ENCODE assay signal across 21 mouse cellular contexts in genomic region chr1:37219593-37219992, GRCm38 (mm10). TPM values are rescaled to one million over a fixed set of nuclear protein-coding genes. Genes with fewer than 3 reads are reported as not detected.
DNase-seq lines count a peak whose midpoint lies in the region; ATAC-seq and TF ChIP-seq lines count a peak whose summit lies in the region.
"Had no signal": no experiment of that assay in that cellular context is flagged by ENCODE, and none has a peak within 500 bp of the region (broad histone marks: within the 10 kb centered on the region; RNA-seq: fewer than 3 reads in every experiment).

No protein-coding gene starts in this region.

- H3K4me3 ChIP-seq in forebrain, embryonic 11.5 days (ENCODE audit: low read depth, low read length) = no peak overlapping the region
- no peak overlapping the region for H3K4me3 ChIP-seq in forebrain, embryonic 10.5 days
- no peak overlapping the region for H3K4me3 ChIP-seq in left cerebral cortex, adult 2 months
- H3K4me3 ChIP-seq in forebrain, embryonic 15.5 days = no peak overlapping the region
- H3K4me3 ChIP-seq in midbrain, embryonic 16.5 days (ENCODE audit: low read depth, low read length) = no peak overlapping the region
- no peak overlapping the region for H3K4me3 ChIP-seq in stomach, postnatal 0 days (ENCODE audit: low read depth, low read length)
- H3K4me3 ChIP-seq: embryonic facial prominence, embryonic 12.5 days; erythroblast, embryonic 14.5 days; heart, embryonic 15.5 days had no signal

- no peaks in the 10 kb centered on the region for H3K36me3 ChIP-seq in forebrain, embryonic 11.5 days (ENCODE audit: control insufficient read depth, insufficient read depth, low read length)
- H3K36me3 ChIP-seq in forebrain, embryonic 10.5 days (replicated peaks) = no peaks in the 10 kb centered on the region
- H3K36me3 ChIP-seq in forebrain, embryonic 15.5 days = no peaks in the 10 kb centered on the region
- no peaks in the 10 kb centered on the region for H3K36me3 ChIP-seq in midbrain, embryonic 16.5 days (ENCODE audit: control insufficient read depth, insufficient read depth, low read length)
- H3K36me3 ChIP-seq in stomach, postnatal 0 days (ENCODE audit: control insufficient read depth, insufficient read depth, low read length) = no peaks in the 10 kb centered on the region
- H3K36me3 ChIP-seq: embryonic facial prominence, embryonic 12.5 days; heart, embryonic 15.5 days had no signal

- no peak for ATAC-seq in forebrain, embryonic 11.5 days (replicated peaks; ENCODE audit: low FRiP score)
- ATAC-seq in forebrain, embryonic 15.5 days (replicated peaks) = peak; percentile 39
- ATAC-seq in midbrain, embryonic 16.5 days = peak; percentile 34
- ATAC-seq in stomach, postnatal 0 days (ENCODE audit: low FRiP score, low TSS enrichment) = no peak

- TF ChIP-seq CTCF in left cerebral cortex, adult 2 months (IDR thresholded peaks at IDR 0.05) = no peak
- TF ChIP-seq CTCF in stomach, postnatal 0 days (IDR thresholded peaks at IDR 0.05; ENCODE audit: low read depth) = no peak

- H3K27ac ChIP-seq in forebrain, embryonic 11.5 days (ENCODE audit: low read depth, low read length) = no peak overlapping the region
- no peak overlapping the region for H3K27ac ChIP-seq in forebrain, embryonic 10.5 days
- peak overlapping the region; percentile 30; the same call in 1 of the 2 replicates for H3K27ac ChIP-seq in left cerebral cortex, adult 2 months
- peak overlapping the region; percentile 62 for H3K27ac ChIP-seq in forebrain, embryonic 15.5 days (replicated peaks)
- H3K27ac ChIP-seq in midbrain, embryonic 16.5 days (ENCODE audit: low read length) = peak overlapping the region; percentile 81
- H3K27ac ChIP-seq in stomach, postnatal 0 days (replicated peaks) = no peak overlapping the region
- H3K27ac ChIP-seq: embryonic facial prominence, embryonic 12.5 days; heart, embryonic 15.5 days; kidney, postnatal 0 days had no signal

- no peaks in the 10 kb centered on the region for H3K27me3 ChIP-seq in forebrain, embryonic 11.5 days (ENCODE audit: control insufficient read depth, insufficient read depth, low read length)
- H3K27me3 ChIP-seq in forebrain, embryonic 10.5 days (ENCODE audit: poor library complexity, severe bottlenecking) = no peaks in the 10 kb centered on the region
- peaks cover 5% of the 10 kb centered on the region; the same call in 1 of the 2 replicates for H3K27me3 ChIP-seq in forebrain, embryonic 15.5 days
- H3K27me3 ChIP-seq in midbrain, embryonic 16.5 days (ENCODE audit: control insufficient read depth, insufficient read depth, low read depth, low read length) = no peaks in the 10 kb centered on the region
- no peaks in the 10 kb centered on the region for H3K27me3 ChIP-seq in stomach, postnatal 0 days (ENCODE audit: control insufficient read depth, insufficient read depth, low read length)
- H3K27me3 ChIP-seq: embryonic facial prominence, embryonic 12.5 days had no signal

- no peak for TF ChIP-seq EP300 in stomach, postnatal 0 days (optimal IDR thresholded peaks at IDR 0.05)

- intact Hi-C loops in left cerebral cortex, adult 2 months (cut with DNase I) = no loop called here

- 81% methylated on average over 5 of the region's 5 CpGs for WGBS in forebrain, embryonic 11.5 days
- WGBS in forebrain, embryonic 10.5 days = 86% methylated on average over 5 of the region's 5 CpGs
- 72% methylated on average over 5 of the region's 5 CpGs for WGBS in forebrain, embryonic 15.5 days
- WGBS in midbrain, embryonic 16.5 days = 69% methylated on average over 5 of the region's 5 CpGs
- 90% methylated on average over 5 of the region's 5 CpGs for WGBS in stomach, postnatal 0 days

- no peak overlapping the region for H3K4me2 ChIP-seq in forebrain, embryonic 11.5 days (ENCODE audit: low read depth, low read length, severe bottlenecking)
- H3K4me2 ChIP-seq in forebrain, embryonic 15.5 days (replicated peaks) = no peak overlapping the region
- peak overlapping the region; percentile 32 for H3K4me2 ChIP-seq in midbrain, embryonic 16.5 days (ENCODE audit: low read length)
- H3K4me2 ChIP-seq in stomach, postnatal 0 days (replicated peaks; ENCODE audit: low read depth) = no peak overlapping the region
- H3K4me2 ChIP-seq: embryonic facial prominence, embryonic 12.5 days; heart, embryonic 15.5 days; liver, embryonic 11.5 days had no signal

- no peaks in the 10 kb centered on the region for H3K9me3 ChIP-seq in forebrain, embryonic 11.5 days (ENCODE audit: control insufficient read depth, low read length)
- H3K9me3 ChIP-seq in forebrain, embryonic 10.5 days = no peaks in the 10 kb centered on the region
- no peaks in the 10 kb centered on the region for H3K9me3 ChIP-seq in forebrain, embryonic 15.5 days
- H3K9me3 ChIP-seq in midbrain, embryonic 16.5 days (replicated peaks; ENCODE audit: control insufficient read depth, low read length, poor library complexity, severe bottlenecking) = no peaks in the 10 kb centered on the region
- no peaks in the 10 kb centered on the region for H3K9me3 ChIP-seq in stomach, postnatal 0 days (ENCODE audit: control insufficient read depth, low read length)
- H3K9me3 ChIP-seq: embryonic facial prominence, embryonic 12.5 days; heart, embryonic 15.5 days had no signal

- H3K4me1 ChIP-seq in forebrain, embryonic 11.5 days (replicated peaks; ENCODE audit: control insufficient read depth, insufficient read depth, low read length) = peaks cover 6% of the 10 kb centered on the region; the same call in 1 of the 2 replicates
- H3K4me1 ChIP-seq in forebrain, embryonic 10.5 days = peaks cover 14% of the 10 kb centered on the region
- peaks cover 23% of the 10 kb centered on the region for H3K4me1 ChIP-seq in forebrain, embryonic 15.5 days
- peaks cover 26% of the 10 kb centered on the region for H3K4me1 ChIP-seq in midbrain, embryonic 16.5 days (ENCODE audit: control insufficient read depth, insufficient read depth, low read length)
- no peaks in the 10 kb centered on the region for H3K4me1 ChIP-seq in stomach, postnatal 0 days (replicated peaks; ENCODE audit: control insufficient read depth, insufficient read depth)
- H3K4me1 ChIP-seq: heart, embryonic 15.5 days had no signal

- no peak overlapping the region for H3K9ac ChIP-seq in forebrain, embryonic 11.5 days (ENCODE audit: low read length)
- no peak overlapping the region for H3K9ac ChIP-seq in forebrain, embryonic 15.5 days (replicated peaks)
- H3K9ac ChIP-seq in midbrain, embryonic 16.5 days (ENCODE audit: low read depth, low read length) = 0 out of 2 replicates have a peak overlapping the region, but pooled peaks have one; percentile 16
- H3K9ac ChIP-seq in stomach, postnatal 0 days (ENCODE audit: low read length) = no peak overlapping the region
- H3K9ac ChIP-seq: embryonic facial prominence, embryonic 12.5 days; heart, embryonic 15.5 days had no signal

- peak; percentile 23 for DNase-seq in forebrain, embryonic 11.5 days (ENCODE audit: low spot score)
- no peak for DNase-seq in forebrain, embryonic 10.5 days (ENCODE audit: extremely low spot score, low spot score)
- DNase-seq in left cerebral cortex, adult 2 months (ENCODE audit: extremely low spot score in 1 of 2, low spot score in 2 of 2) = no peak
- DNase-seq in left cerebral cortex, adult 8-10 months (ENCODE audit: low spot score in 2 of 2) = no peak
- DNase-seq in adrenal gland, postnatal 14 days = no peak
- no peak for DNase-seq in stomach, postnatal 0 days (ENCODE audit: low spot score)
- DNase-seq: adrenal gland, adult 2 months; gastrocnemius, postnatal 25 days; kidney, adult 18-20 months; lung, adult 2 months; thymus, adult 2 months had no signal

RNA-seq across cellular contexts. Expression of gene Cnga3, which starts 5.4 kb away (rescaled TPM):
- 0.36 TPM in 1 of 2 replicates, not detected in the other for polyA plus RNA-seq in forebrain, embryonic 11.5 days (2014; fragmentation: Nextera tagmentation; extraction: Ambion mirVana)
- 0.04 TPM in 1 of 2 replicates, not detected in the other for polyA plus RNA-seq in forebrain, embryonic 10.5 days (2016; fragmentation: Nextera tagmentation; extraction: Ambion mirVana)
- under 1 TPM; 0.09 to 0.16 TPM for total RNA-seq in left cerebral cortex, adult 2 months (2021)
- under 1 TPM; 0.11 to 0.46 (median 0.27) TPM for total RNA-seq in left cerebral cortex, adult 8-10 months (2022)
- polyA plus RNA-seq in forebrain, embryonic 15.5 days (2015; fragmentation: Nextera tagmentation; extraction: Ambion mirVana) = 0.19 and 0.29 TPM in 2 replicates
- 0.38 and 0.62 TPM in 2 replicates for polyA plus RNA-seq in midbrain, embryonic 16.5 days (2015; fragmentation: Nextera tagmentation; extraction: Ambion mirVana)
- 1.8 and 2.0 TPM in 2 replicates for total RNA-seq in adrenal gland, postnatal 14 days (2021)
- polyA plus RNA-seq in stomach, postnatal 0 days (2015; fragmentation: Nextera tagmentation; extraction: Ambion mirVana) = 0.85 and 1.2 TPM in 2 replicates
- total RNA-seq: hematopoietic stem cell, adult 5-6 weeks; megakaryocyte-erythroid progenitor cell, adult 5-6 weeks had no signal
- polyA plus RNA-seq: embryonic facial prominence, embryonic 12.5 days; erythroblast, embryonic 14.5 days; kidney, postnatal 0 days; limb, embryonic 11.5 days; liver, embryonic 11.5 days had no signal

Comparison
In these comparisons a context has a peak if more than half of its experiments do, and no peak if none do; other contexts are left out.
1. ATAC-seq: peak in forebrain, embryonic 15.5 days (single experiment) and midbrain, embryonic 16.5 days (single experiment); none in forebrain, embryonic 11.5 days (single experiment) and stomach, postnatal 0 days (single experiment).
2. H3K27ac ChIP-seq: peak in left cerebral cortex, adult 2 months (single experiment), forebrain, embryonic 15.5 days (single experiment) and midbrain, embryonic 16.5 days (single experiment); none in forebrain, embryonic 11.5 days (single experiment), forebrain, embryonic 10.5 days (single experiment) and stomach, postnatal 0 days (single experiment).